Mouse (Mus musculus): ENCODE data around the gene Apex2. TPM values are rescaled to one million over a fixed set of nuclear protein-coding genes. Genes with fewer than 3 reads are reported as not detected.

Gene Apex2
- 17.5 and 19.4 TPM in 2 replicates for polyA plus RNA-seq (2015; fragmentation: Nextera tagmentation; extraction: Ambion mirVana)

DNA sequence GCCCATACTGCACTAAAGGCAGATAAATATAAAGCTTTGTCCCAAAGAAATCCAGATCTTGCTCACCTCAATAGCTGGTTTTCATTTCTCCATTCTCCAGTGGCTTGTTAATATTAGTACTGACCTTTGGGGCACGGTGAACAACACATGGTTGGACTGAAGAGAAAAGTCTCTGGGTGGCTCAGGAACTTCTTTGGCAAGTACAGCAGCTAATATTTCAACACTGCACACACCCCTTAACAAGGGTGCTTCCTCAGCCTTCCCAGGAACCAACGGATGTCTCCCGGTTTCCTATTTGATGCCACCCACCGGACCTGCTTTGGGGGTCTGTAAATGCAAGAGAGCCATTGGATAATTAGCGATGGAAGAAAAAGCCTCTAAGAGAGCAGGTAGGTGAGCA lies at the start of gene Apex2:
TSS of gene Apex2 (minus strand) at position 173 of the 400 bp plus-strand sequence.
- peak within 1 kb of the TSS; percentile 87; the same call in 1 of the 2 replicates for H3K27ac ChIP-seq (ENCODE audit: low read length)
- no peaks in the 10 kb centered on the region for H3K27me3 ChIP-seq (ENCODE audit: control insufficient read depth, insufficient read depth, low read depth, low read length)
- peak within 1 kb of the TSS; percentile 75 for H3K9ac ChIP-seq (ENCODE audit: low read length)
- 71% methylated on average over 5 of the region's 5 CpGs for WGBS
- no peak for ATAC-seq (ENCODE audit: low read depth)
- H3K36me3 ChIP-seq (ENCODE audit: control insufficient read depth, insufficient read depth, low read length), result peaks cover 1% of the 10 kb centered on the region; the same call in 1 of the 2 replicates
- H3K4me1 ChIP-seq (replicated peaks; ENCODE audit: control insufficient read depth, insufficient read depth, low read length), result 0 out of 2 replicates have a peak, but pooled peaks cover 4% of the 10 kb centered on the region
- H3K9me3 ChIP-seq (ENCODE audit: control insufficient read depth, low read length), result no peaks in the 10 kb centered on the region
- H3K4me2 ChIP-seq (ENCODE audit: low read depth, low read length), result peak within 1 kb of the TSS; percentile 56
- H3K4me3 ChIP-seq (ENCODE audit: low read length), result peak within 1 kb of the TSS; percentile 62

DNA sequence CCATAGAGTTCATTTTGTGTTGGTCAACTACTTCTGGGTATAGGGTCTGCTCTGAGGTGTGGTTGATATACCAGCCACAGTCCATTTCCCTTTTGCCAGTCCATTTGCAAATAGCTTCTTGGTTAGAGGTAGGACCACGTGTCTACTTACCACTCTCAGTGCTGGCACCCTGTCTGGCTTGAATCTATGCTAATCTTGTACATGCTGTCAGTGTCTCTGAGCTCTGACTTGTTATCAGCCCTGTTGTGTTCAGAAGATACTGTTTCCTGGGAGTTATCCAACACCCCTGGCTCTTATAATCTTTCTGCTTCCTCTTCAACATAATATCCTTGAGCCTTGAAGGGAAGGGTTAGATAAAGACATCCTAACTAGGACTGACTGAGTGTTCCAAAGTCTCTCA lies 46.8 kb upstream of the Apex2 start:
- Histone ChIP-seq H3K27ac (ENCODE audit: low read length) (no peak overlapping the region), H3K36me3 (ENCODE audit: control insufficient read depth, insufficient read depth, low read length) (no peaks in the 10 kb centered on the region), H3K9me3 (ENCODE audit: control insufficient read depth, low read length) (no peaks in the 10 kb centered on the region), H3K9ac (ENCODE audit: low read length) (no peak overlapping the region), H3K27me3 (ENCODE audit: control insufficient read depth, insufficient read depth, low read depth, low read length) (no peaks in the 10 kb centered on the region), H3K4me1 (replicated peaks; ENCODE audit: control insufficient read depth, insufficient read depth, low read length) (no peaks in the 10 kb centered on the region), H3K4me3 (ENCODE audit: low read length) (no peak overlapping the region), H3K4me2 (ENCODE audit: low read depth, low read length) (no peak overlapping the region)
- no peak for ATAC-seq (ENCODE audit: low read depth)
- WGBS, result 50% methylated on average over 1 of the region's 1 CpGs

DNA sequence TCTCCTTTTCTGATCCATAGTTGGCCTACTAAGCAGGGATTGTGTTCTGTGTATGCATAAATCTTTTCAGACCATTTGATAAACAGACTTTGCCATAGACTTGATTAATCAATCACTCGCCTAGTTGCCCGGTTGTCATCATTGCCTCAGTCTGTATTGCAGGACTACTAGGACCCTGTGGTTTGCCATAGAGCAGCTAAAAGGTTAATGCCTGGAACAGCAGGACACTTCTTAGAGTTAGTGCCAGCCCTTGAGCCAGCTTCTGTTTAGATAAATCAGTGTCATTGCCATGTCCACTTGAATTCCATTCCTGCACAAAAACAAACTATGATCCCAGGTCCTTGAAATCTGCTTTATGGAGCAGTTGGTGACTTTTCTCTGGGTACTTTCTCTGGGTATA lies 9.2 kb upstream of the Apex2 start:
- H3K27ac ChIP-seq (ENCODE audit: low read length), result no peak overlapping the region
- H3K36me3 ChIP-seq (ENCODE audit: control insufficient read depth, insufficient read depth, low read length), result no peaks in the 10 kb centered on the region
- H3K4me1 ChIP-seq (replicated peaks; ENCODE audit: control insufficient read depth, insufficient read depth, low read length), result no peaks in the 10 kb centered on the region
- H3K4me3 ChIP-seq (ENCODE audit: low read length), result no peak overlapping the region
- no peak for ATAC-seq (ENCODE audit: low read depth)
- H3K4me2 ChIP-seq (ENCODE audit: low read depth, low read length), result no peak overlapping the region
- no peaks in the 10 kb centered on the region for H3K9me3 ChIP-seq (ENCODE audit: control insufficient read depth, low read length)
- no peaks in the 10 kb centered on the region for H3K27me3 ChIP-seq (ENCODE audit: control insufficient read depth, insufficient read depth, low read depth, low read length)
- 71% methylated on average over 2 of the region's 2 CpGs for WGBS
- H3K9ac ChIP-seq (ENCODE audit: low read length), result no peak overlapping the region

DNA sequence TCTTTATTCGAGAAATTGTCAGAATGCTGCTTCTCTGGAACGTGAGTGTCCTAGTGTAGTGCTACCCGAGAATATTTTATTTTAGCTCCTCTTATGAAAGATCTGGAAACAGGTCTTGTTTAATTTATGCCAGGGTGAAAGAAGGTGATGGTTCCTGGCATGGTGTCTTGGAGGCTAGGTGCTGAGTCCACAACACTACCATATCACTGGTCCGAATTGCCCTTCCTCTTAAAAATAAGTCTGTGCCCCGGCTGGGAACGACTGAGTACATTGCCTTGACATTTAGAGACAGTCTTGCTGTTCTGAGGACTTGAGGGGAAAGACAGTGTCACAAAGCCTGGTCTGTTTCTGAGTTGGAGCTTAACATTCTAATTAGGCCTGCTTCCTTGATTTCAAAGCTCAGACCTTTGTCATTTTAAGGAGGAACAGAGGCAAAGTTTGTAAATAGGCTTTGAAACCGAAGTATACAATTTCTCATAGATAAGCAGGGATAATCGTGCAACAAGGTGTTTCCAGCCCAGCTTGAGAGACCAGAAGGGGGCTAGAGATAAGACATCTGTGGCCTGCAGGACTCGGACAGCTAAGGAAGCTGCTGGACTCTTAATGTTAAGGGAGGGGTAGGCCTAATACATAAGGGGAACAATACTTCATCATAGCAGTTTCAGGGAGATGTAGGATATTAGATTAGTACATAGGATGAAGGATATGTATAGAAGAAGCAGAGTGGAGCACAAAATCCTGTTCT lies 5.5 kb upstream of the Apex2 start:
- 79% methylated on average over 9 of the region's 9 CpGs for WGBS

DNA sequence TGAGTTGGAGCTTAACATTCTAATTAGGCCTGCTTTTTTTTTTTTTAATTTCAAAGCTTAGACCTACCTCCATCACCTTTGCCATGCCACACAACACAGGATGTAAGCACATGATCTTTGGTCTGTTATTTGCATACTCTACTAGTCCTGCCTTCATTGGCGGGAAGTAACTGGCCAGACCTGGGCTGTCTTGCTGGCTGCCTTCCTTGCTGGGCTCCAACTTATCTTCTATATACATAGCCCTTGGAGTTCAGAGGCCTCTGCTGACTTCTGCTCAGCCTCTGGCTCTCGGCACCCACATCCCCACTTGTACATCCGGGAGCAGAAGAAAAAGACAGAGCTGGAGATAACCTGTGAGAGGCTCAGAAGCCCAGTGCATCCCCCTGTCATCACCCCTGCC lies 4.5 kb upstream of the Apex2 start:
- Histone ChIP-seq H3K4me3 (ENCODE audit: low read length) (no peak overlapping the region), H3K27me3 (ENCODE audit: control insufficient read depth, insufficient read depth, low read depth, low read length) (no peaks in the 10 kb centered on the region), H3K4me1 (replicated peaks; ENCODE audit: control insufficient read depth, insufficient read depth, low read length) (no peaks in the 10 kb centered on the region), H3K36me3 (ENCODE audit: control insufficient read depth, insufficient read depth, low read length) (no peaks in the 10 kb centered on the region), H3K27ac (ENCODE audit: low read length) (no peak overlapping the region), H3K4me2 (ENCODE audit: low read depth, low read length) (no peak overlapping the region), H3K9me3 (ENCODE audit: control insufficient read depth, low read length) (no peaks in the 10 kb centered on the region), H3K9ac (ENCODE audit: low read length) (no peak overlapping the region)
- WGBS, result 75% methylated on average over 3 of the region's 3 CpGs
- no peak for ATAC-seq (ENCODE audit: low read depth)

More for the DNA sequence above, 5.5 kb upstream of the Apex2 start:
- Histone ChIP-seq H3K4me2 (ENCODE audit: low read depth, low read length) (no peak overlapping the region), H3K9me3 (ENCODE audit: control insufficient read depth, low read length) (no peaks in the 10 kb centered on the region), H3K36me3 (ENCODE audit: control insufficient read depth, insufficient read depth, low read length) (no peaks in the 10 kb centered on the region), H3K9ac (ENCODE audit: low read length) (no peak overlapping the region), H3K4me3 (ENCODE audit: low read length) (no peak overlapping the region), H3K4me1 (replicated peaks; ENCODE audit: control insufficient read depth, insufficient read depth, low read length) (no peaks in the 10 kb centered on the region), H3K27ac (ENCODE audit: low read length) (no peak overlapping the region), H3K27me3 (ENCODE audit: control insufficient read depth, insufficient read depth, low read depth, low read length) (no peaks in the 10 kb centered on the region)
- no peak for ATAC-seq (ENCODE audit: low read depth)

DNA sequence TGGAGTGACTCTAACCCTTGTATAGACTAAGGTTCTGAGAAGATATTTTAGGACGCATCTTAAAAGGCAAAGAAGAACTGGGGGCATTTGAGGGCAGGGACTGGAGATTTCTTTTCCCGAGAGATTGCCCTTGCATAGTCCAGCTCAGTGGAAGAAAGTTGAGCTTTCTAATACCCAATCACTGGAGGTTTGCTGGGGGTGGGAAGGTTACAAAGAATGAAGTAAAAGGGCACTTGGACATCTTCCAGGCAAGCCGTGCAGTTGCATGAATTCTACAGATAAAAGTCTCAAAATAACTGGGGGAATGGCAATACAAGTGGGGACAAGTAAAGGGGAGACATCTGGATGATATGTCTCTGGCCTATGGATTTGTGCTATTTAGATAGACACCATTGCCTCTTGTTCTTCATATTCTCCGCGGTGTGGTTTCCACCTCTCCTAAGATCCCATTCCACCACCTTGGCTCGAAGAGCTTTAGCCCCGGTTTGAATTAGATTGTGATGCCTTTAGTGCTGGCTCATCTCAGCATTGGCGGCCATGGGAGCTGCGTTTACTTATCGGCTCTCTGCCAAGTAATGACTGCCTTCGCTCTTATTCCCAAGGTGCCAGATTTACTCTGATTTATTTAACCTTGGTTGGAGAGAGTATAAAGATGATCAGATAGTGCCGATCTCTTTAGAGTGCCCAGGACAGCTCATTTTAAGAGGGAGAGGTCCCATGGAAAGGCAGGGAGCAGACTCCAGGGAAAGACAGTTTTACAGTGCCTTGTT lies 3.8 kb upstream of the Apex2 start:
- H3K9me3 ChIP-seq (ENCODE audit: control insufficient read depth, low read length), result no peaks in the 10 kb centered on the region
- no peak overlapping the region for H3K4me3 ChIP-seq (ENCODE audit: low read length)
- ATAC-seq (ENCODE audit: low read depth), result no peak
- 73% methylated on average over 12 of the region's 12 CpGs for WGBS
- H3K9ac ChIP-seq (ENCODE audit: low read length), result no peak overlapping the region
- no peaks in the 10 kb centered on the region for H3K36me3 ChIP-seq (ENCODE audit: control insufficient read depth, insufficient read depth, low read length)
- no peak overlapping the region for H3K4me2 ChIP-seq (ENCODE audit: low read depth, low read length)
- no peaks in the 10 kb centered on the region for H3K27me3 ChIP-seq (ENCODE audit: control insufficient read depth, insufficient read depth, low read depth, low read length)
- H3K4me1 ChIP-seq (replicated peaks; ENCODE audit: control insufficient read depth, insufficient read depth, low read length), result 0 out of 2 replicates have a peak, but pooled peaks cover 4% of the 10 kb centered on the region
- H3K27ac ChIP-seq (ENCODE audit: low read length), result no peak overlapping the region

DNA sequence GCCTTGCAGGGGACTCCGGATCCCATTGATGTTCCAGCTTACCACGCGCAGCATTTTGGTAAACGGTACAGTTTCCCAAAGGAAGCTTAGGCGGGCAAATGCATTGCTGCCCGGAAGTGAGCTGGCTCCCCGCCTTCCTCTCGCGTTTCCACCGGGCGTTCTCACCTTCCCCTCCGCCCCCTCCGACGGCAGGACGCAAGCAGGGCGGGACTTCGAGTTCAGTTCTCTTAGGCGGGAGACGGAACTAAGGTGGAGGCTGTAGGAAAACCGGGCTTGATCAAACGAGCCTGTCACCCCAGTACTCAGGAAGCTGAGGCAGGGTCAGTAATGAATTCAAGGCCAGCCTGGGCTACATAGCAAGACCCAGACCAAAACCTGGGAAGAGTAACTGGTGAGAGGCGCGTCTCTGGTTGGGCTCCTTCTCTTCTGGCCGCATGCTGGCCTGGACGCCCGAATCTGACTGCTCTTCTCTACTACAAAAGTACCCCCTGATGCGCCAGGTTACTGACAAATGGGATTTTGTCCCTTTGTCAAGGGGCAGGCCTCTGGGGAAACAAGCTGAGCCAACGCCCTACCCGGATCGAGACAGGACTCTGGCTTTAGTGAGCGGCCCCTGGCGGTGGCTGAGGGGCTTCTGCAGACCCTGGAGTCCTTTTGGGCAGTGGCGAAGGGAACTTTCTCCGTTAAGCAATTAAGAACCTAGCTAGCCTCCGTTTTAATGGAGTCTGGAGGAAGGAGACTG lies 1.5 kb downstream of the Apex2 start, which contains the start of gene Pfkfb1:
TSS of gene Pfkfb1 (plus strand) at position 207 of the 742 bp plus-strand sequence.
- peak within 1 kb of the TSS; percentile 59 for H3K4me2 ChIP-seq (ENCODE audit: low read depth, low read length)
- H3K36me3 ChIP-seq (ENCODE audit: control insufficient read depth, insufficient read depth, low read length), result peaks cover 4% of the 10 kb centered on the region; the same call in 1 of the 2 replicates
- peak; percentile 96 for ATAC-seq (ENCODE audit: low read depth)
- no peaks in the 10 kb centered on the region for H3K9me3 ChIP-seq (ENCODE audit: control insufficient read depth, low read length)
- no peaks in the 10 kb centered on the region for H3K27me3 ChIP-seq (ENCODE audit: control insufficient read depth, insufficient read depth, low read depth, low read length)
- WGBS, result 20% methylated on average over 35 of the region's 35 CpGs
- peak within 1 kb of the TSS; percentile 75 for H3K9ac ChIP-seq (ENCODE audit: low read length)
- peak within 1 kb of the TSS; percentile 87 for H3K27ac ChIP-seq (ENCODE audit: low read length)
- 0 out of 2 replicates have a peak, but pooled peaks cover 4% of the 10 kb centered on the region for H3K4me1 ChIP-seq (replicated peaks; ENCODE audit: control insufficient read depth, insufficient read depth, low read length)
- peak within 1 kb of the TSS; percentile 62 for H3K4me3 ChIP-seq (ENCODE audit: low read length)

DNA sequence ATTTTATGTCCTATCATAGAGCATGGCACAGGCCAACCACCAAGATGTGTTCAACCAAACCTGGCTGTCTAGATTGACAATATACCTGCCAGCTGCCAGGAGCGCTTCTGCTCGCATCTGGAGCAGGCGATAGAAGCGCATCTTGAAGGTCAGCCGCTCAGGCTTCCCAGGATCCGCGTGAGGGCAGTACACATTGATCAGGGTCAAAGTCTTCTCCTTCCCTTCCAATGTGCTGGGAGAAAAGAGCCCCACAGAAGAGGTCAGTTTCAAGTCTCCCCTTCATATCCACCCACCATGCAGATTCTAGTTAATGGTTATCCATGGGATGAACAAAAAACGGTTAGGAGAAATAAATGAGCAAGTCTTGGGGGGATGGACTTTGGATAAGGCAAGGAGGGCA lies 4.6 kb downstream of the Apex2 start:
- no peak for ATAC-seq (ENCODE audit: low read depth)
- Histone ChIP-seq H3K4me2 (ENCODE audit: low read depth, low read length) (no peak overlapping the region), H3K9me3 (ENCODE audit: control insufficient read depth, low read length) (no peaks in the 10 kb centered on the region), H3K4me1 (replicated peaks; ENCODE audit: control insufficient read depth, insufficient read depth, low read length) (0 out of 2 replicates have a peak, but pooled peaks cover 4% of the 10 kb centered on the region), H3K4me3 (ENCODE audit: low read length) (no peak overlapping the region), H3K27me3 (ENCODE audit: control insufficient read depth, insufficient read depth, low read depth, low read length) (no peaks in the 10 kb centered on the region), H3K9ac (ENCODE audit: low read length) (no peak overlapping the region), H3K27ac (ENCODE audit: low read length) (no peak overlapping the region), H3K36me3 (ENCODE audit: control insufficient read depth, insufficient read depth, low read length) (peaks cover 10% of the 10 kb centered on the region)
- 91% methylated on average over 8 of the region's 8 CpGs for WGBS

DNA sequence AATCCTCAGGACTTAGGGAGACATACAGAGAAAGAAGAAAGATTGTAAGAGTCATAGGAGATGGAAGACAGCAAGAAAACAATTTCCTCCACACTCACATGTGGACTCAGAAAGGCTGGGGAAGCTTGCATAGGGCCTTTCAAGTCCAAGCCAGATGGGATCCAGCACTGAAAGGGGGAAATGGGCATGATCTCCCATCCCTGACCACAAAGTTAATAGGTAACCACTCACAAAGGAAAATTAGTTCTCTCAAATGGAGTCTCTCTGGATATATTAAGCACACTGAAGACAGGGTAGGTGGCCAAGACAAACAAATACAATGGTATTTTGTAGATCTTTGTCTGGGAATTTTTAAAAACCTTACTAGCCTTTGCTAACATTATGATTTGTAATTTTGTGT lies 7.7 kb downstream of the Apex2 start:
- H3K27me3 ChIP-seq (ENCODE audit: control insufficient read depth, insufficient read depth, low read depth, low read length), result no peaks in the 10 kb centered on the region
- H3K9ac ChIP-seq (ENCODE audit: low read length), result no peak overlapping the region
- no peak overlapping the region for H3K4me2 ChIP-seq (ENCODE audit: low read depth, low read length)
- no peaks in the 10 kb centered on the region for H3K9me3 ChIP-seq (ENCODE audit: control insufficient read depth, low read length)
- no peak for ATAC-seq (ENCODE audit: low read depth)
- H3K4me3 ChIP-seq (ENCODE audit: low read length), result no peak overlapping the region
- no peak overlapping the region for H3K27ac ChIP-seq (ENCODE audit: low read length)
- peaks cover 10% of the 10 kb centered on the region for H3K36me3 ChIP-seq (ENCODE audit: control insufficient read depth, insufficient read depth, low read length)
- no peaks in the 10 kb centered on the region for H3K4me1 ChIP-seq (replicated peaks; ENCODE audit: control insufficient read depth, insufficient read depth, low read length)

All from lung, embryonic 16.5 days (tissue).